Mouse (Mus musculus): ENCODE data around the gene Mettl24. TPM values are rescaled to one million over a fixed set of nuclear protein-coding genes. Genes with fewer than 3 reads are reported as not detected.
"Not testable (repeated sequence)": the region's sequence is repeated elsewhere in the genome, so short reads cannot be mapped to it uniquely, and the experiment has no call there.

Gene Mettl24
- polyA plus RNA-seq, 1 experiment from 2014 or later, result 0.83 TPM

DNA sequence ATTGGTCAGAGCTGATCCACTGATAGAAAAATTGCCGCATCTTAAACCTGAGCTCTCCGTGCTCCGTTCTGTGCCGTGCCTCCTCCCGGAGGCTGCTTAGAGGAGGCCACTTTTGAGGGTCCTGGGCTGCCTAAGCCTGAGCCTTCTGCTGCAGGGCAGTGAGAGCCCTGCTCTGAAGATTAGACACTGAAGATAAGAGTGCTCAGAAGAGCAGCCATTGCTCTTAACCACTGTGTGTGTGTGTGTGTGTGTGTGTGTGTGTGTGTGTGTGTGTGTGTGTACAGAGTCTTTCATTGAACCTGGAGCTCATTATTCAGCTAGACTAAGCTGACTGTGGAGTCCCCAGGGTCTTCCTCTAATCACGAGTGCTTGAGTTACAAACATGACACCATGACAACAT lies 53.1 kb downstream of the Mettl24 start:
- 77% methylated on average over 6 of the region's 6 CpGs for WGBS
- H3K4me1 ChIP-seq (ENCODE audit: control insufficient read depth, insufficient read depth, low read length), result peaks cover 6% of the 10 kb centered on the region; the same call in 1 of the 2 replicates
- H3K27me3 ChIP-seq (ENCODE audit: control insufficient read depth, insufficient read depth, low read length), result no peaks in the 10 kb centered on the region
- no peak for ATAC-seq (ENCODE audit: low read depth)
- no peaks in the 10 kb centered on the region for H3K36me3 ChIP-seq (ENCODE audit: control insufficient read depth, insufficient read depth, low read length)
- H3K4me2 ChIP-seq (ENCODE audit: low read depth, low read length), result no peak overlapping the region
- no peaks in the 10 kb centered on the region for H3K9me3 ChIP-seq (ENCODE audit: control insufficient read depth, low read length)
- no peak overlapping the region for H3K27ac ChIP-seq (ENCODE audit: low read depth, low read length)
- no peak overlapping the region for H3K4me3 ChIP-seq (ENCODE audit: low read depth, low read length)
- H3K9ac ChIP-seq (replicated peaks; ENCODE audit: low read depth, low read length), result no peak overlapping the region

- WGBS, result 39% methylated on average over 22 of the region's 22 CpGs
- peak; percentile 91 for ATAC-seq (ENCODE audit: low read depth)
Measured at GRCm38 (mm10) chr10:40737274-40738112, 54.4 kb downstream of the Mettl24 start.

DNA sequence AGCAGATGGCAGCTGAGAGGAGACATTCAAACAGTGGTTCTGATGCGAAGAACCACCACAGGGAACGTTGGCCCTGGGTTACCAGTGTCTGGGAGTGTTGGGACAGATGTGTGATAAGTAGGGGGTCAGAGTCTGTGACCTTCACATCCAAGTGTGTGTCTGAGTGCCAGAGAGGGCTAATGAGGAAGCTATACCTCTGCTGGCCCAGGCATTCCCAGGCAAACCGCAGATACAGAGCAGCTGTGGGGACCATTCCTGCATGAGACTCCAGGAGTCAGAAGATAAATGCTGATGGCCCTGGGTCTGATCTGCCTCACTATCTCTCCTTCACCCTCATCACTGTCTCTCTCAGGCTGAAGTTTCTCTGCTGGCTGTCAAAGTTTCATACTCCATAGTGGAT lies 57.6 kb downstream of the Mettl24 start:
- Histone ChIP-seq H3K36me3 (ENCODE audit: control insufficient read depth, insufficient read depth, low read length) (no peaks in the 10 kb centered on the region), H3K9ac (replicated peaks; ENCODE audit: low read depth, low read length) (no peak overlapping the region), H3K9me3 (ENCODE audit: control insufficient read depth, low read length) (no peaks in the 10 kb centered on the region), H3K4me3 (ENCODE audit: low read depth, low read length) (no peak overlapping the region), H3K4me1 (ENCODE audit: control insufficient read depth, insufficient read depth, low read length) (peaks cover 6% of the 10 kb centered on the region; the same call in 1 of the 2 replicates), H3K27me3 (ENCODE audit: control insufficient read depth, insufficient read depth, low read length) (no peaks in the 10 kb centered on the region), H3K4me2 (ENCODE audit: low read depth, low read length) (no peak overlapping the region), H3K27ac (ENCODE audit: low read depth, low read length) (no peak overlapping the region)
- WGBS, result 65% methylated on average over 3 of the region's 3 CpGs
- no peak for ATAC-seq (ENCODE audit: low read depth)

More at GRCm38 (mm10) chr10:40737274-40738112, 54.4 kb downstream of the Mettl24 start:
- Histone ChIP-seq H3K9ac (replicated peaks; ENCODE audit: low read depth, low read length) (no peak overlapping the region), H3K4me1 (ENCODE audit: control insufficient read depth, insufficient read depth, low read length) (peaks cover 6% of the 10 kb centered on the region; the same call in 1 of the 2 replicates), H3K36me3 (ENCODE audit: control insufficient read depth, insufficient read depth, low read length) (no peaks in the 10 kb centered on the region), H3K4me3 (ENCODE audit: low read depth, low read length) (0 out of 2 replicates have a peak overlapping the region, but pooled peaks have one; percentile 0), H3K27ac (ENCODE audit: low read depth, low read length) (peak overlapping the region; percentile 52), H3K9me3 (ENCODE audit: control insufficient read depth, low read length) (no peaks in the 10 kb centered on the region), H3K4me2 (ENCODE audit: low read depth, low read length) (peak overlapping the region; percentile 24), H3K27me3 (ENCODE audit: control insufficient read depth, insufficient read depth, low read length) (no peaks in the 10 kb centered on the region)

- Histone ChIP-seq H3K27me3 (ENCODE audit: control insufficient read depth, insufficient read depth, low read length) (no peaks in the 10 kb centered on the region), H3K27ac (ENCODE audit: low read depth, low read length) (peak overlapping the region; percentile 50), H3K9ac (replicated peaks; ENCODE audit: low read depth, low read length) (no peak overlapping the region), H3K4me3 (ENCODE audit: low read depth, low read length) (no peak overlapping the region), H3K4me2 (ENCODE audit: low read depth, low read length) (peak overlapping the region; percentile 24; the same call in 1 of the 2 replicates), H3K9me3 (ENCODE audit: control insufficient read depth, low read length) (no peaks in the 10 kb centered on the region), H3K4me1 (ENCODE audit: control insufficient read depth, insufficient read depth, low read length) (peaks cover 13% of the 10 kb centered on the region), H3K36me3 (ENCODE audit: control insufficient read depth, insufficient read depth, low read length) (no peaks in the 10 kb centered on the region)
- ATAC-seq (ENCODE audit: low read depth), result peak; percentile 72
- 42% methylated on average over 10 of the region's 10 CpGs for WGBS
Measured at GRCm38 (mm10) chr10:40750293-40751047, 67.4 kb downstream of the Mettl24 start.

- WGBS, result 62% methylated on average over 13 of the region's 13 CpGs
- H3K4me1 ChIP-seq (ENCODE audit: control insufficient read depth, insufficient read depth, low read length), result peaks cover 13% of the 10 kb centered on the region
- H3K9ac ChIP-seq (replicated peaks; ENCODE audit: low read depth, low read length), result no peak overlapping the region
- H3K36me3 ChIP-seq (ENCODE audit: control insufficient read depth, insufficient read depth, low read length), result no peaks in the 10 kb centered on the region
- H3K4me2 ChIP-seq (ENCODE audit: low read depth, low read length), result peak overlapping the region; percentile 24; the same call in 1 of the 2 replicates
- peak overlapping the region; percentile 50 for H3K27ac ChIP-seq (ENCODE audit: low read depth, low read length)
- no peaks in the 10 kb centered on the region for H3K9me3 ChIP-seq (ENCODE audit: control insufficient read depth, low read length)
- peak; percentile 54 for ATAC-seq (ENCODE audit: low read depth)
- no peak overlapping the region for H3K4me3 ChIP-seq (ENCODE audit: low read depth, low read length)
- H3K27me3 ChIP-seq (ENCODE audit: control insufficient read depth, insufficient read depth, low read length), result no peaks in the 10 kb centered on the region
Measured at GRCm38 (mm10) chr10:40751157-40751556, 68.1 kb downstream of the Mettl24 start.

DNA sequence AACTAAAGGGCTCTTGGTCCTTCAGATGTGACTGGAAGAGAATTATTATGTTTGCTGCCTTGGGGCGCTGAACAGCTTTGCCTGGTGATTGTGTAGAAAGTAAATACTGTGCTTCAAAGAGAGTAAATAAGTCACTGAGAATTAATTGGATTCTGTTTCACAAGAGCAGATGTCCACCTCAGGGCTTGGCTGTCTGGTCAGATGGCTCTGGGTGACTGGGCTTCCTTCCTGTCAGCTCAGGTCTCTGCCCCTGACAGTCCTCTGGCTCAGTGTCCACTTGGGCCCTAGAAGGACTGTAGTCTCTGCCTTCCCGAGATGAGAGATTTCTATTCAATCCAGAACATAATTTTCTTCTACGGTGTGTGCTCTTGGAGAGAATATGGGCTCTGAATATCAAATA lies 70.0 kb downstream of the Mettl24 start:
- no peaks in the 10 kb centered on the region for H3K36me3 ChIP-seq (ENCODE audit: control insufficient read depth, insufficient read depth, low read length)
- H3K27me3 ChIP-seq (ENCODE audit: control insufficient read depth, insufficient read depth, low read length), result no peaks in the 10 kb centered on the region
- WGBS, result 54% methylated on average over 3 of the region's 3 CpGs
- no peak overlapping the region for H3K4me3 ChIP-seq (ENCODE audit: low read depth, low read length)
- H3K27ac ChIP-seq (ENCODE audit: low read depth, low read length), result no peak overlapping the region
- no peaks in the 10 kb centered on the region for H3K9me3 ChIP-seq (ENCODE audit: control insufficient read depth, low read length)
- no peak overlapping the region for H3K9ac ChIP-seq (replicated peaks; ENCODE audit: low read depth, low read length)
- ATAC-seq (ENCODE audit: low read depth), result no peak
- H3K4me2 ChIP-seq (ENCODE audit: low read depth, low read length), result no peak overlapping the region
- H3K4me1 ChIP-seq (ENCODE audit: control insufficient read depth, insufficient read depth, low read length), result peaks cover 13% of the 10 kb centered on the region

GRCm38 (mm10) chr10:40758171-40759010 lies 75.3 kb downstream of the Mettl24 start:
- no peak for ATAC-seq (ENCODE audit: low read depth)
- no peak overlapping the region for H3K4me2 ChIP-seq (ENCODE audit: low read depth, low read length)
- WGBS, result 81% methylated on average over 11 of the region's 11 CpGs
- 0 out of 2 replicates have a peak, but pooled peaks cover 4% of the 10 kb centered on the region for H3K4me1 ChIP-seq (ENCODE audit: control insufficient read depth, insufficient read depth, low read length)
- no peak overlapping the region for H3K9ac ChIP-seq (replicated peaks; ENCODE audit: low read depth, low read length)
- no peaks in the 10 kb centered on the region for H3K27me3 ChIP-seq (ENCODE audit: control insufficient read depth, insufficient read depth, low read length)
- no peak overlapping the region for H3K4me3 ChIP-seq (ENCODE audit: low read depth, low read length)
- H3K9me3 ChIP-seq (ENCODE audit: control insufficient read depth, low read length), result no peaks in the 10 kb centered on the region
- no peak overlapping the region for H3K27ac ChIP-seq (ENCODE audit: low read depth, low read length)
- no peaks in the 10 kb centered on the region for H3K36me3 ChIP-seq (ENCODE audit: control insufficient read depth, insufficient read depth, low read length)

DNA sequence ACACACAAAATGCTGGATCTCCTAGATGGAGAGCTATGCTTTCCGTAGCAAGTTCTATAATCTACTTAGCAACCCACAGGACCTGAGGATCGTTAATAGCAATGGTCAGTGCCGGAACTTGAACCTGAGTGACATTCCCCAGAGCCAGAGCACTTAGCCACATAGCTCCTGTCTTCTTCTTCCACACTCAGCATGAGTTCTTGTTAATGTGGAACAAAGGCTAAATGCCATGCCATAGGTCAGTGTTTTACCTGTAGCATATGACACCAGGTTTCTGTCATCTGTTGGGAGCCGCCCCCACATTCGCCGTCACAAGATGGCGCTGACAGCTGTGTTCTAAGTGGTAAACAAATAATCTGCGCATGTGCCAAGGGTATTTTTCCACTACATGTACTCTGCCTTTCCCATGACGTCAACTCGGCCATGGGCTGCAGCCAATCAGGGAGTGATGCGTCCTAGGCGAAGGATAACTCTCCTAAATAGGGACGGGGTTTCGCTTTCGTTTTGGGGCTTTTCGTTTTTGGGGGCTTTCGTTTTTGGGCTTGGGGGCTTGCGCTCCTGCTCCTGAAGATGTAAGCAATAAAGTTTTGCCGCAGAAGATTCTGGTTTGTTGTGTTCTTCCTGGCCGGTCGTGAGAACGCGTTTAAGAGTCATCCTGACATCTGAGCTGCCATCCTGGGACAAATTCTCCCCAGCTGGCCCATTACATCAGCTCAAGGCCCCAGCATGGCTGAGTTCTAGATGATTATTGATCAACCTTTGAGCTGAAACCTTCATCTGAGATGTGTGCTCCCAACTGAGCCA lies 76.5 kb downstream of the Mettl24 start:
- not testable (repeated sequence) for ATAC-seq (ENCODE audit: low read depth); H3K27me3 ChIP-seq (ENCODE audit: control insufficient read depth, insufficient read depth, low read length); H3K9ac ChIP-seq (replicated peaks; ENCODE audit: low read depth, low read length); H3K4me2 ChIP-seq (ENCODE audit: low read depth, low read length); H3K27ac ChIP-seq (ENCODE audit: low read depth, low read length); H3K4me3 ChIP-seq (ENCODE audit: low read depth, low read length); H3K36me3 ChIP-seq (ENCODE audit: control insufficient read depth, insufficient read depth, low read length); H3K4me1 ChIP-seq (ENCODE audit: control insufficient read depth, insufficient read depth, low read length); H3K9me3 ChIP-seq (ENCODE audit: control insufficient read depth, low read length)
- 96% methylated on average over 21 of the region's 23 CpGs for whole genome bisulfite sequencing
